Mouse (Mus musculus): Measurements from ENCODE around the gene Hspd1. TPM values are rescaled to one million over a fixed set of nuclear protein-coding genes. Genes with fewer than 3 reads are reported as not detected.
"Not testable (repeated sequence)": the region's sequence is repeated elsewhere in the genome, so short reads cannot be mapped to it uniquely, and the experiment has no call there.

Gene Hspd1
- polyA plus RNA-seq, 1 experiment from 2014 or later = 333 TPM

DNA sequence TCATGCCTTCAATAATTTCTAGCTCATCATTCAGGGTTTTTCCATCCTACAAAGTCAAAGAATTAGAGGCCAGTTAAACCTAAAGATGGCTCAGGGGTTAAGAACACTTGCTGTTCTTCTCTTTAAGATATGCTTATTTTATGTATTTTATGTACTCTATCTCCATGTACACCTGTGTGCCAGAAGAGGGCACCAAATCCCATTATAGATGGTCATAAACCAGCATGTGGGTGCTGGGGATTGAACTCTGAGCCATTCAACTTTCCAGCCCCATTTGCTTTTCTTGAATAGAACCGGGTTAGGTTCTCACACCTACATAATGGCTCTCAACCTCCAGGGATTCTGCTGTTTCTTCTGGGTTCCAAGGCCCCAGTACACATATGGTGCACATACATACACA lies 5.9 kb downstream of the Hspd1 start:
- WGBS = 79% methylated on average over 1 of the region's 1 CpGs
- H3K4me1 ChIP-seq = peaks cover 35% of the 10 kb centered on the region
- peaks cover 84% of the 10 kb centered on the region for H3K36me3 ChIP-seq (ENCODE audit: poor library complexity, severe bottlenecking)
- ATAC-seq = no peak
- no peaks in the 10 kb centered on the region for H3K27me3 ChIP-seq
- no peak overlapping the region for H3K27ac ChIP-seq
- no peak overlapping the region for H3K4me2 ChIP-seq
- no peak overlapping the region for H3K4me3 ChIP-seq
- no peak overlapping the region for H3K9ac ChIP-seq
- H3K9me3 ChIP-seq (replicated peaks) = no peaks in the 10 kb centered on the region

DNA sequence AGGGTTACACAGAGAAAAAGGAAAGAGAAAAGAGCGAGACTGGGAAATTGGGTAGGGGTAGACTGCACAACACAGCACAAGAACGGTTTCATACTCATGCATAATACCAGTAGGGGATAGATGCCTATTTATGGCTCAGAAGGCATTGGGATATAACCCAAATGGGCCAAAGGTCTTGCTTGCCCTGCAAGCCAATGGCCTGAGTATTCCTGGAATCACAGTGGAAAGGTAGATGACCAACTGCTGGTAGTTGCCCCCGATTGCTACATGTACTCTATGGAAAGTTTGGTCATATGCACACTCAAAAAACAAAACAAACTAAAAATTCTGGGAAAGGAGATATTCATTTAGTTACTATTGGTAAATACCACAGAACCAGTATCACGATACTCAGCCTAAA lies 8.4 kb downstream of the Hspd1 start:
- Histone ChIP-seq H3K4me1 (peaks cover 10% of the 10 kb centered on the region), H3K4me3 (no peak overlapping the region), H3K27me3 (no peaks in the 10 kb centered on the region), H3K4me2 (no peak overlapping the region), H3K36me3 (ENCODE audit: poor library complexity, severe bottlenecking) (peaks cover 82% of the 10 kb centered on the region), H3K27ac (no peak overlapping the region), H3K9ac (no peak overlapping the region), H3K9me3 (replicated peaks) (no peaks in the 10 kb centered on the region)
- WGBS = 94% methylated on average over 4 of the region's 4 CpGs
- ATAC-seq = no peak

DNA sequence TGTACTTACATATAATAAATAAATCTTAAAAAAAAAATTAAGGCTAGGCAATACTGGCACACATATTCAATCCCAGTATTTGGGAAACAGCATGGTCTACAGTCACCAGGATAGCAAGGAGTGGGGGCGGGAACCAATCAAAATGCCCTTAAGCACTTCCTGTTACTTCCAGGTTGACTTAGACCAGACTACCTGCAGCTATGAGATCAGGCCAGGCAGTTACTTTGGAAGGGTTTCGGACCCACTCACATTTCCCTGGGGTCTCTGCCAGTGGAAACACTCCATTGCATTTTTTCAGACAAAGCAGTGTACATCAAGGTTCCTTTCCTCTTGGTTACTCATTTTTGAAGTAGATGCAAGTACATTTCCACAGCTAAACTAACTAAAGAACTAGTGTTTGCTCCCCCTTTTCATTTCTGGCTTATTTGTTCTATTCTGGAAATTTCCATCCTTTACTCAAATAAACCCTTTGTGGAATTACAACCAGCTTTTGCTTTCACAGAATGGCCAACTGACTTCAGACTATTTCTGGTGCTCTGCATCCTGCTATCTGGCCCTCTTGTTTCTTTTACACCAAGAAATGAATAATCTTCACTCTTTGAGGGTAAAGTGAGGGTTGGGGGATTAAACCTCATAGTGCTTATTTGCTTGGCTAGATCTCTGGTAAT lies 11.1 kb downstream of the Hspd1 start:
- 84% methylated on average over 2 of the region's 2 CpGs for WGBS
- Histone ChIP-seq H3K27me3 (no peaks in the 10 kb centered on the region), H3K27ac (no peak overlapping the region), H3K36me3 (ENCODE audit: poor library complexity, severe bottlenecking) (peaks cover 66% of the 10 kb centered on the region), H3K4me1 (no peaks in the 10 kb centered on the region), H3K4me3 (no peak overlapping the region), H3K4me2 (no peak overlapping the region), H3K9ac (no peak overlapping the region), H3K9me3 (replicated peaks) (no peaks in the 10 kb centered on the region)
- no peak for ATAC-seq

DNA sequence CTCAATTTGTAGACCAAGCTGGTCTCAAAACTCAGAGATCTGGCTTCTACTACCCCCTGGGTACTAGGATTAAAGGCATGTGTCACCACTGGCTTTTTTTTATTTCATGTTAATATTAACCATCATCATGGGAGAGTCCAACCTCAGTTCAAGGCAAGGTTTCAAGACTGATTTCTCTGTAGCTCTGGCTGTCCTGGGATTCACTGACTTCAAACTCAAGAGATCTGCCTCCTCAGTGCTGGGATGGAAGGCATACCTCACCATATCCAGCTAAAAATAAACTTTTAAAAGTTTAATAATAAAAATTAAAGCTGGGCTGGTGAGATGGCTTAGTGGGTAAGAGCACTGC lies 11.7 kb downstream of the Hspd1 start:
- no peak overlapping the region for H3K27ac ChIP-seq
- H3K4me3 ChIP-seq = no peak overlapping the region
- H3K4me1 ChIP-seq = no peaks in the 10 kb centered on the region
- no peak overlapping the region for H3K4me2 ChIP-seq
- H3K27me3 ChIP-seq = no peaks in the 10 kb centered on the region
- no peaks in the 10 kb centered on the region for H3K9me3 ChIP-seq (replicated peaks)
- ATAC-seq = no peak
- H3K9ac ChIP-seq = no peak overlapping the region
- peaks cover 67% of the 10 kb centered on the region for H3K36me3 ChIP-seq (ENCODE audit: poor library complexity, severe bottlenecking)

DNA sequence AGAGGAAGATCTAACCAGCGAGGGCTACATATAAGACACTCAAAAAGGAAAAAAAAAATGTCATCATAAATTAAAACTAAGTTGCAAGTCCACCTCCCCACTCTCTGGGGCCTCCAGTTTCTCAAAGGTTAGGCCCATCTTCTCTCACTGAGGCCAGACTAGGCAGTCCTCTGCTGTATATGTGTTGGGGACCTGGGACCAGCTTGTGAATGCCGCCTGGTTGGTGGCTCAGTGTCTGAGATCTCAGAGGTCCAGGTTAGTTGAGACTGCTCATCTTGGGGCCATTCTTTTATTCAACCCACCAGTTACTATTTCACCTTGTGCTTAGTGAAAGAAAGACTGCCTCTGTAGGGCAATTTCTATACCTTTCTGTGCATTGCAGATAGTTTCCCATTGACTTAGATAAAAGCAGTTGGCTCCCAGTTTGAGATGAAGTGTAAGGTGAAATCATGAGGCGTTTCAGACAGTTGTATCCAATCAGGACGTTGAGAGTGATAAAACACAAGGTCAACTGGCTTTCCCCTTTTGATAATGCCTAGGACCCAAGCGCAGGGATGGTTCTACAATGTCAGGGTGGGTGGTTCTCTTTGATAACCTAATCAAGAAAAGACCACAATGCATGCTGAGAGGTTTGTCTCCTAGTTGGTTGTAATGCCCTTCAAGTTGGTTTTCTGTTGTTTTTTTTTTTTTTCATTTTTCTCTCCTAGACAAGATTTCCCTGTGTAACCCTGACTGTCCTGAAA lies 12.2 kb downstream of the Hspd1 start:
- no peaks in the 10 kb centered on the region for H3K9me3 ChIP-seq (replicated peaks)
- peaks cover 65% of the 10 kb centered on the region for H3K36me3 ChIP-seq (ENCODE audit: poor library complexity, severe bottlenecking)
- no peaks in the 10 kb centered on the region for H3K27me3 ChIP-seq
- H3K4me2 ChIP-seq = no peak overlapping the region
- H3K27ac ChIP-seq = no peak overlapping the region
- H3K4me3 ChIP-seq = no peak overlapping the region
- 78% methylated on average over 5 of the region's 5 CpGs for WGBS
- no peak overlapping the region for H3K9ac ChIP-seq
- H3K4me1 ChIP-seq = no peaks in the 10 kb centered on the region
- no peak; the same call in 1 of the 2 replicates for ATAC-seq

DNA sequence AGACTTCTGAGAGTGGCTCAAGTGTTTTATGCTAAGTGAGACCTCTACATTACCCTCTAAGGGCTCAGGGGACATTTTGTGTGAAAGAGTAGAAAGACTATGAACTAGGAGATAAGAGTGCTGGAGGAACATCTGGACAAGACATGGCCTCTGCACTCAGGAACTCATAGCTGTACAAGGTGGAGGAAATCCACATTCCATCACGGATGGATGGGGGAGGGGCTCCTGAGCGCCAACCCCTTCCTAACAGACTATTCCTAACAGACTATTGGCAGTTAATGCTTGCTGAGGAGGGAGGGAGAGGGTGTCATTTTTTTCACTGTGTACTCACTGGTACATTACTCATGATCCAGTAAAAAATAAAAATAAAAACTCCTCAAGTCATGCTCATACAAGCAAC lies 13.3 kb downstream of the Hspd1 start:
- H3K27ac ChIP-seq = no peak overlapping the region
- peaks cover 59% of the 10 kb centered on the region for H3K36me3 ChIP-seq (ENCODE audit: poor library complexity, severe bottlenecking)
- 74% methylated on average over 2 of the region's 2 CpGs for WGBS
- H3K9me3 ChIP-seq (replicated peaks) = no peaks in the 10 kb centered on the region
- H3K9ac ChIP-seq = no peak overlapping the region
- H3K4me2 ChIP-seq = no peak overlapping the region
- no peak overlapping the region for H3K4me3 ChIP-seq
- H3K4me1 ChIP-seq = no peaks in the 10 kb centered on the region
- H3K27me3 ChIP-seq = no peaks in the 10 kb centered on the region
- ATAC-seq = peak; percentile 24; the same call in 1 of the 2 replicates

DNA sequence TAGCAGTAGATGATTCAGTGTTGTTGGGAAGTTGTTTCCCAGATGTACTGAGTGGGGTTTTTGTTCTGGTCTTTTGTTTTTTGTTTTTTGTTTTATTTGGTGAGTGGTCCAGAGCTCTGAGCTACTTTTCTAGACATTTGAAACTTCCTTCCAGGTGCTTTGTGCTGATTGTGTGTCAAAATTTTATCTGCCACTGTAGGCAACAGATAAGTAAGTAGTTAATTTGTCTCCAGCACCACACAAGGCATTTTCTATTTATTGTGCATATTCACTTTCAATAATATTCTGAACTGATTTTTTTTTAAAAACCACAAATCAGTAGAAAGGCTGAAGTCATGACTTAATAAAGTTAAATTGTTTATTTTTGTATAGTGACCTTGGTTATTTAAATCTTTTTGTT lies 15.7 kb downstream of the Hspd1 start:
- not testable (repeated sequence) for H3K9ac ChIP-seq; H3K27me3 ChIP-seq; H3K4me3 ChIP-seq; H3K27ac ChIP-seq; H3K4me2 ChIP-seq; H3K4me1 ChIP-seq; ATAC-seq; H3K9me3 ChIP-seq (replicated peaks)
- peaks cover 50% of the 10 kb centered on the region for H3K36me3 ChIP-seq (ENCODE audit: poor library complexity, severe bottlenecking)

DNA sequence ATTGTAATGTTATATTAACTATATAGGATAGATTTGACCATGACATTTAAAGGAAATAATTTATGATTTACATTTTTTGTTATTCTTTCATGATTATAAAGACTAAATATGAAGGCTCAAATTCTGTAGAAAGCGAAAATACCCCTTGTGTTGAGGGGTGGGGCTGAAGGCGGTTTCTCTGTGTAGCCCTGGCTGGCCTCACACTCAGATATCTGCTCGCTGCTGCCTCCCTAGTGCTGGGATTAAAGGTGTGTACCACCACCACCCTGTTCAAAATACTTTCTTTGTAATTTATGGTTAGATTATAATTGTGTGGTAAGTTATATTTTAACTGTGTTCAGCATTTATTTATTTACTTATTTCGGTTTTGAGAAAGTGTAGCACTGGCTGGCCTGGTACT lies 26.3 kb downstream of the Hspd1 start:
- H3K4me2 ChIP-seq = no peak overlapping the region
- no peak overlapping the region for H3K9ac ChIP-seq
- no peaks in the 10 kb centered on the region for H3K9me3 ChIP-seq (replicated peaks)
- H3K27ac ChIP-seq = no peak overlapping the region
- WGBS = 92% methylated on average over 4 of the region's 4 CpGs
- no peaks in the 10 kb centered on the region for H3K4me1 ChIP-seq
- no peak for ATAC-seq
- H3K36me3 ChIP-seq (ENCODE audit: poor library complexity, severe bottlenecking) = peaks cover 36% of the 10 kb centered on the region
- H3K4me3 ChIP-seq = no peak overlapping the region
- H3K27me3 ChIP-seq = no peaks in the 10 kb centered on the region

DNA sequence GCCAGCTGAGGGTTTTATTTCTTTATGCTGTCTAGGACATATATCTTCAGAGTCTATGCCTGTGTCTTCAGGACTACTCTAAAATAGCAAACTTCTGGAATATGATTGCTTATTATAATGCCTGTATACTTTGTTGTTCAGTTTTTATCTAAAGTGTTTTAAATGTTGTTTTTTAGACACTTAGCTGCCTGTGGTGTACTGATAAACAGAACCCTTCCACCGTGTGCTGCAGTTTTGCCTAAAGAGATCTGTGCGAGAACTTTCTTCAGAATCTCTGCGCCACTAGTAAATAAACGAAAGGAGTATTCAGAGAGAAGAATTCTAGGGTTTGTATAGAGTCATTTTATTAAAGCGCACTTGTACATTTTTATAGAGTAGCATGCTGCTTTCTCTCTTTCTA lies 26.9 kb downstream of the Hspd1 start:
- Histone ChIP-seq H3K27me3 (no peaks in the 10 kb centered on the region), H3K4me1 (no peaks in the 10 kb centered on the region), H3K4me3 (no peak overlapping the region), H3K27ac (no peak overlapping the region), H3K9me3 (replicated peaks) (no peaks in the 10 kb centered on the region), H3K36me3 (ENCODE audit: poor library complexity, severe bottlenecking) (peaks cover 35% of the 10 kb centered on the region), H3K4me2 (no peak overlapping the region), H3K9ac (no peak overlapping the region)
- WGBS = 93% methylated on average over 5 of the region's 5 CpGs
- ATAC-seq = no peak

DNA sequence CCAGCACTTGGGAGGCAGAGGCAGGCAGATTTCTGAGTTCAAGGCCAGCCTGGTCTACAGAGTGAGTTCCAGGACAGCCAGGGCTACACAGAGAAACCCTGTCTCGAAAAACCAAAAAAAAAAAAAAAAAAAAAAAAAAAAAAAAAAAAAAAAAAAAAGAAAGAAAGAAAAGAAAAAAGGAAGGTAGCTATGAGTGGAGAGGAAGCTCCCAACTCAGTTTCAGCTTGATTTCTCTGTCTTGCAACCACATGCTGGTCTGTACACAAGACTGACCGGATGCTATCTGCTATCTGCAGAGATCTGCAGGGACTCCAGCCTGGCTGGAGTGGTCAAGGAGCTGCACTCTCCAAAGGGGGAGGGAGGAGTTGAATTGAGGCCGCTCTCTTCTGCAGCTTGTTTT lies 29.7 kb downstream of the Hspd1 start:
- H3K4me3 ChIP-seq; H3K9ac ChIP-seq; H3K27ac ChIP-seq; H3K4me2 ChIP-seq; H3K9me3 ChIP-seq (replicated peaks); H3K4me1 ChIP-seq; ATAC-seq; H3K27me3 ChIP-seq: not testable (repeated sequence)
- 95% methylated on average over 2 of the region's 3 CpGs for WGBS
- H3K36me3 ChIP-seq (ENCODE audit: poor library complexity, severe bottlenecking) = peaks cover 15% of the 10 kb centered on the region; the same call in 1 of the 2 replicates

DNA sequence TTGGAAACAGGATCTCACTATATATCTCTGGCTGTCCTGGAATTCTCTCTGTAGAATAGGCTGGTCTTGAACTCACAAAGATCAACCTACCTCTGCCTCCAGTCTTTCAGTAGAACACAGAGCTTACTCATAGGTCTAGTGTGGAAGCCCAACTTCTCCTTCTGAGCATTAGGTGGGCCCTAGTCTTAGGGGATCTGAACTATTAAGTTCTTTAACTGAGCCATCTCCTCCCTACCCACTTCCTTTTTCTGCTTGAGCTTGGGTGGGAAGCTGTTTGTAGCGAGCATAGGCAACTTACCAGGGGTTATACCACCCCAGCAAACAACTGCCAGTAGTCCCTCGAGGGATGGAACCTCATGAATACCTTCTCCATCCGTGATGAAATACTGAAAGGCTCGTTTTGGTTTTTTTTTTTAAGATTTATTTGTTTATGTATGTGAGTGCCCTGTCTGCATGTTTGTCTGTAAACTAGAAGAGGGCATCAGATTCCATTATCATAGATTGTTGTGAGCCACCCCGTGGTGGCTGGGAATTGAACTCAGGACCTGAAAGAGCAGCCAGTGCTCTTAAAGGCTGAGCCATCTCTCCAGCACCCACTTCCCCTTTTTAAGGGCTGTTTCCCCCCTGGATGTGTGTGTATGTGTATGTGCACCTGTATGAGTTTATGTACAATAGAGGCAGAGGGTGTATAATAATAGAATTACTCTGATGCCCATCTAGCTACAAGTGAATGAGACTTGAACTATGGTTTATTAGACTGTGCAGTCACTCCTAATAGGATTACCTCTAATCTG lies 32.5 kb downstream of the Hspd1 start:
- Histone ChIP-seq H3K36me3 (ENCODE audit: poor library complexity, severe bottlenecking) (peaks cover 8% of the 10 kb centered on the region; the same call in 1 of the 2 replicates), H3K4me2 (no peak overlapping the region), H3K4me3 (no peak overlapping the region), H3K9ac (no peak overlapping the region), H3K27me3 (peaks cover 9% of the 10 kb centered on the region; the same call in 1 of the 2 replicates), H3K27ac (no peak overlapping the region), H3K4me1 (peaks cover 16% of the 10 kb centered on the region), H3K9me3 (replicated peaks) (no peaks in the 10 kb centered on the region)
- WGBS = 85% methylated on average over 5 of the region's 5 CpGs
- ATAC-seq = no peak

DNA sequence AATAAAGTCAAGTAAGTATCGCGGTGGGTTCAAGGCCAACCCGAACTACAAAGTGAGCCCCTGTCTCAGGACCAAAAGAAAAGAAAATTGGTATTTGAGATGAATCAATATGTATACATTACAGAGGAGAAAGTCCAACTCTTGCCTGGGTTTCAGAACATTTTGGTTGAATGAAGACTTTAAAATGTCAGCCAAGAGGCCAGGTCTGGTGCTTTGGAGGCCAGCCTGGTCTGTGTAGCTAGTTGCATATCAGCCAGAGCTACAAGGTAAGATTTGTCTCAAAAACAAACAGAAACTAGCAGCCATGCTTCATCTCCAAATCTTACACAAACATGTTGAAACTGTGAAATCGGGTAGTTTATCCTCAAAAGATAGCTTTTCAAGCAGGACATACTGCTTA lies 34.4 kb downstream of the Hspd1 start:
- 79% methylated on average over 4 of the region's 4 CpGs for WGBS
- Histone ChIP-seq H3K9me3 (replicated peaks) (no peaks in the 10 kb centered on the region), H3K9ac (peak overlapping the region; percentile 78)

More for the DNA sequence above, 34.4 kb downstream of the Hspd1 start:
- peak overlapping the region; percentile 83 for H3K4me2 ChIP-seq
- no peak overlapping the region for H3K27ac ChIP-seq
- peak overlapping the region; percentile 83 for H3K4me3 ChIP-seq
- H3K36me3 ChIP-seq (ENCODE audit: poor library complexity, severe bottlenecking) = peaks cover 8% of the 10 kb centered on the region; the same call in 1 of the 2 replicates
- peaks cover 9% of the 10 kb centered on the region; the same call in 1 of the 2 replicates for H3K27me3 ChIP-seq
- no peak for ATAC-seq
- peaks cover 16% of the 10 kb centered on the region for H3K4me1 ChIP-seq
